Mouse (Mus musculus) urinary bladder, postnatal 10 days (tissue): Measurements from ENCODE around the gene Gm42906.

Source experiments
- DNase-seq: peaks from one replicate; pipeline ENCODE4 v3.0.0; 2022; ENCODE audit warnings: low spot score

Gm42906 gene

GRCm38 (mm10) chr5:151296244-151296643, 131.7 kb downstream of the Gm42906 start:
- DNase-seq: no peak

DNA sequence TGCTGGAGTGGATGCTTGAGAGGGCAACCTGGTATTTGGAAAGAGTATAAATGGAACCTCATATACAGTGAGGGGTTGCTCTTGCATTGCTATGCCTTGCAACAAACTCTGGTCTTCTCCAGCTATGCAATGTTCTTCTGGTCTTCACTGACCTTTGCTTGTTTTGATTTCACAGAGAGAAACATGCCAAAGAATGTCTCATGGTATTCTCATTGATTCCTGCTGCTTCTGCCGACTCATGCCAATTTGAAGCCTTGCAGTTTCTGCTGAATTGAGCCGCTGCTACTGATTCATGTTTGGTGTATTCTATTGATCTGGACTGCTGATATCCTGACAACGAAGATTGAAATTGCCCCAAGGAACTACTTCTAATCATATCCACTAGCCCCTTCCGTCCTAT, 134.4 kb downstream of the Gm42906 start:
- no peak for DNase-seq

DNA sequence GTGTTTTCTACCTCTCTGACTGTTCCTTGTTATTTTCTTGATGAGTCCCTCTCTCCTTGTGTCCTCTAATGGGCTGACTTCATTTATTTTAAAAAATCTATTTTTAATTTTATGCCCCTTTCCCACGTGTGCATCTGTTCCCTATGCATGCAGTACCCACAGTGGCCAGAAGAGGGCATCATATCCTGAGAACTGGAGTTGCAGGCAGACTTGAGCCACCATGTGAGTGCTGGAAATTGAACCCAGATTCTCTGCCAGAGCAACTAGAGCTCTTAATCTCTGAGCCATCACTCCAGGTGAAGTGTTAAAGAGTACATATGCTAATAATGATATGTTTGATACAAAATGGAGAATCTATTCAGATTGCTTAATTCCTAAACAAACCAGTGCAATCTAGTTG, 135.7 kb downstream of the Gm42906 start:
- no peak for DNase-seq

GRCm38 (mm10) chr5:151286331-151286730, 141.6 kb downstream of the Gm42906 start:
- DNase-seq: no peak

- no peak for DNase-seq
Observed at GRCm38 (mm10) chr5:151279531-151279930, 148.4 kb downstream of the Gm42906 start.

- no peak for DNase-seq
Observed at GRCm38 (mm10) chr5:151277927-151278326, 150.0 kb downstream of the Gm42906 start.

DNA sequence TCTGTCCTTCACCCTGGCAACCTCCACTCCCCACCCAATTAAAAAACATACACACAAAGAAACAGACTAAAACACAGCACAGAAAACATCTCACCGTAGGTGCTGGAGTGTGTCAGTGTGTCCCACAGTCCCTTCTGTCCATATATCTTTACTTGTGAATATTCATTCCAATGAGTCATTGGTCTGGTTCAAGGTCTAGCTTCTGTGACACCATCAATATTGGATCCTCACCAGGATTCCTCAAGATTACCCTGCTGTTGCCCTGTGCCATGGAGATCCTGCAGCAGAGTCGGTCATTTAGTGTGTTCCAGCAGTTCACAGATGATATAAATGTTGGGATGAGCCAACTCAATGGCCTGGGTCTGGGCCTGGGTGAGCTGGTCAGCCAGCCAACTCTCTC, 152.0 kb downstream of the Gm42906 start:
- no peak for DNase-seq

DNA sequence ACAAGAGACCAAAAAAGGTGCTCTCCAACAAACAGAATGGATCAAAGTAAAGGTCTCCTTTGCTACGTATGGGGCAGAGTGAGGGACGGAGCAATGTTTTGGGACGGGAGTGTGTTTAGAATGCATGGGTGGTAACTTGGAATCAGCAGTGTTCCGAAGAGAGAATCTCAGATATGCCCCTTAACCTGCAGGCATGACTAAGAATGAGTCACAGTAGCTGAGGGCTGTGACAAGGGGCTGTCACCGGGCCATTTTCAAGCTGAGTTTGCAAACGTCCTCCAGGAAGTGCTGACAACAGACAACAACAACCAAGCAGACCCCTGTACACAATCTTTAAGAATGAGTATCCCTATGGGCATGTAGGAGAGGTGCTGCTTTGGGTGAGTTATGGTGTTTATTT, 153.7 kb downstream of the Gm42906 start:
- no peak for DNase-seq

DNA sequence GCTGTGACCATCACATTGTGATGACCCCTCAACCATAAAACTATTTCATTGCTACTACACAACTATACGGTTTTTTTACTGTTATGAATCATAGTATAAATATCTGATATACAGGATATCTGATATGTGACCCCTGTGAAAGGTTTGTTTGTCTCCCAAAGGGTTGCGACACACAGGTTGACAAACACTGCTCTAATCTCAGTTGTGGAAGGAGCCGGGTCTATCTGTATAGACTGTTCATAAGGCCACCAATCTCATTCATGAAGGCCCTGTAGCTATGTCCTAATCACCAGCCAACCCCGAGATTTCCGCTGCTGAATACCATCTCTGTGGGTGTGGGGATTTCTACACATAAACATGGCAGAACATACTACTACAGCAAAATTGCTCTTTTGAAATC, 157.1 kb downstream of the Gm42906 start:
- no peak for DNase-seq

DNA sequence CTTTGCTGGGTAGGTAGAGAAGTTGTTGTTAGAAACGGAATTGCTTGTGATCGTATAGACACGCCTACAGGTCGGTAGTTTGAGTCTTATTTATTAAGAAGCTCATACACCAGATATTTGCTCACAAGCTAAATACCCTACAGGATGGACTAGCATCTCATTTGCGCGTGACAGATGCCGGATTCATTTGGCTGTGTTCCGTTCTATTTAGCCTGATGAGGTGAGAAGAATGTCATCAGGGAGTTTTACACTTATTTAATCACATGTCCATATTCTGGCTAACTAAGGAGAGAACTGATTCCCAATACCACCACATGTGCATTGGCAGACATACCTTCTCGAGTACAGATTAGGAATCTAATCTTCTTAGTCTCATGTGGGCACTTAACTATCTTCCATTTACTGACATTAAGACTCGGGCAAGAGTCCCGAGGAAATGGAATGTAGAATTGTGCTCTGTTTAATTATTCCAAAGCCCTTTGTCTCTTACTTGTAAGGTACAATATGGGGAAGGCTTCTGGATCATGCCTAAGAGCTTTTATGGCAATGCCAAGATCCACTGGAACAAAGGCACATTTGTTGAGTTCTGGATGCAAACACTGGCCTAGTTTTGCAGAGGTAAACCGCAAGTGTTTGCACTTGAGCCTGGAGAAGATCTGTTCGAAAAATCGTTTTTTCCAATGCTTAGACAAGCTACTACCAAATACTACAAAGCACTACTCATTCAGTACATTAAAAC, 160.9 kb downstream of the Gm42906 start:
- DNase-seq: no peak

DNA sequence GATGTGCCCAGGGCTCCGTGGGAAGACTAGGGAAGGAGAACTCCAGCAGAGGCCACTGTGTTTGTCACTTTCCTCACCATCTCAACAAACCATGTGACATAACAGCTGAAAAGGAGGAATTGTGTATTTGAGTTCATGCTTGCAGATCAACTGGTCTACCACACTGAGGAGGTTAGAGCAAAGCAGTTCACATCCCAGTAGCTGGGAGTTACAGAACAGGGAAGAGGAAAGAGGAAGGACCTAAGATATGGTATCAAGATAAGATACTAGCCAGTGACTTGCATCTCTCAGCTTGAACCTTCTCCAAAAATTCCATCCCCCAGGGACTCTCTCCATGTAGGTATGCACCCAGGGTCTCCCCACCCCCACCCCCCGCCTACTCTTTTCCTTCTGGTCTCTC, 166.4 kb downstream of the Gm42906 start:
- no peak for DNase-seq

DNA sequence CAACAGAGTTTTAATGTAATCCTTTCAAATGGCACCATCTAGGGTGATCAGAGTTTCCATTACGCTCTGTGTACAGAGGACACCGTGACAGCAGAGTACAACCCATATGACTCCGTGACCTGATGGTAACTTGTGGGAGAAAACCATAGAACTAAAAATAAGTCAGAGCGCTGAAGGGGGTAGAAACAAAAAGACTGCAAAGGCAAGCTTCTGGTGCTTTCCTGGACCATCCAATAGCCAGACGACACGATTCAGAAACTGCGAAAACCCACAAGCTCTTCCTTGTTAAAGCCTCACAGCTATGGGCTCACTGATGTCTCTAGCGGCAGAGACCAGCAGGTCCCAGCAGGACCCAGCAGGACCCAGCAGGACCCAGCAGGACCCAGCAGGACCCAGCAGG, 175.8 kb downstream of the Gm42906 start:
- no peak for DNase-seq

DNA sequence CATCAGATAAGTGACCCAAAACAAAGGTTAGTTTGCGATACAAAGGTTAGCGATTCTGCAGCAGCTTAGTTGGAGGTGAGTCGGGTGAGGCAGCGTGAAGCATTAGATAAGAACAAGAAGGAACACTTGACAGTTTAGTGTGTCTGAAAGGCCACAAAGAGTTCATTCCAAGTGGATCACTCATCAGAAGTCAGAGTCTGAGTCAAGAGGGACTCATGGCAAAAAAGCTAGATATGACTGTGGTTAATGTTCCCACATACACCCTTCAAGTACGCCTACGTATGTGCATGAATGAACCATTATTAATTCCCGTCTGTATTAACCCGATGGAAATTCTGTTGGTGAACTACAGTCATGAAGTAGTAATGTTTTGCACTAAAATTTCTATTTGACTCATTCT, 176.3 kb downstream of the Gm42906 start:
- DNase-seq: no peak

GRCm38 (mm10) chr5:151248671-151249620, 179.0 kb downstream of the Gm42906 start:
- no peak for DNase-seq

- DNase-seq: no peak
Observed at GRCm38 (mm10) chr5:151248084-151248483, 179.9 kb downstream of the Gm42906 start.

DNA sequence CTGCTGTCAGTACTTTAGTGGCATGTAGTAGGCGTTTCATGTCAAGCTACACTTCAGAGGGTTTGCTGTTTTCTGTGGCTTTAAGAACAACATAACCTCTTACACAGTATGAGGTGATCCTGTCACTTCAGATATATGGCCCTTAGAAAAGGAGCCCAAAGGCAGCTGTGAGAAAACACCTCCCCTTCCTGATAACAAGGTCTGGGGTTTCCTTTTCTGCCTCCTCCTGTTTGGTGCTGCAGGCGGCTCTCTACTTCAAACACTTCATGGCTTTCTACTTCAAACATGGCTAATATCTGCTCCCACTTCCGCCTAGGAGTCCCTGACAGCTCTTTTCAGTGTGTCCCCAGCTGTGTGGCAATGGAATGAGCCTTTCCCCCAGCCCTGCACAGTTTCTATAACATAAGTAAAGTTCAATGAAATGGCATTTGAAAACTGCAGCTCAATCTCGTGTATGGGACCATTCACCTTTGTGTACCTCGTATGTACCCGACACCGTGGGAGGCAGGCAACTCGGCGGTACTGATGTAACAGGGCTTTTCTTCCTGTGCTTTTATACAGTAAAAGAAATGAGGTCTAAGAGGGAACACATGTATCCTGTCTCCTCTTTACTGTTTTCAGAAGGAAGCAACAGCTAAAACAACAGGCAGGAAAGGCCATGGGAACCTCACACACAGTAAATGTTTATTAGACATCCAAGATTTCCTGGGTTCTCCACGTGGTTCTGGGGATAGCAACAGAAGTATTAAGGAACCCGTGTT, 180.7 kb downstream of the Gm42906 start:
- DNase-seq: no peak

DNA sequence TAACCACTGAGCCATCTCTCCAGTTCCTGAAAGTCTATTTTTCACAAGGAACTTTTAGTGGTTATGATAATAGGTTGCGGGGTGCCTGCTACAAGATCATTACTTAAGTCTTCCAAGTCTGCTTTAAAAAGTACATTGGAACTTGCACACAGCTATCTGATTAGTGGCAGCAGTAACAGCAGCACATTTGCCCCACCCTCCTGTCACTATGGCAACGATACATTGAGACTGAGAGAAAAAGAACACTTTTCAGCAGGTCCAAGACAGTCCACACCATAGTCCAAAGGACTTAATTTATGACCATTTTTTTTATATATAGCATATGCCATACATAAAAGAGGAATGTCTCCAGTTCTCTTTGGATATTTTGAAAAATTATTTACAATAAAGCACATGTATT, 181.7 kb downstream of the Gm42906 start:
- no peak for DNase-seq

GRCm38 (mm10) chr5:151245571-151245970, 182.4 kb downstream of the Gm42906 start:
- no peak for DNase-seq

GRCm38 (mm10) chr5:151238730-151239129, 189.2 kb downstream of the Gm42906 start:
- no peak for DNase-seq

- no peak for DNase-seq
Observed at GRCm38 (mm10) chr5:151236411-151236810, 191.6 kb downstream of the Gm42906 start.

DNA sequence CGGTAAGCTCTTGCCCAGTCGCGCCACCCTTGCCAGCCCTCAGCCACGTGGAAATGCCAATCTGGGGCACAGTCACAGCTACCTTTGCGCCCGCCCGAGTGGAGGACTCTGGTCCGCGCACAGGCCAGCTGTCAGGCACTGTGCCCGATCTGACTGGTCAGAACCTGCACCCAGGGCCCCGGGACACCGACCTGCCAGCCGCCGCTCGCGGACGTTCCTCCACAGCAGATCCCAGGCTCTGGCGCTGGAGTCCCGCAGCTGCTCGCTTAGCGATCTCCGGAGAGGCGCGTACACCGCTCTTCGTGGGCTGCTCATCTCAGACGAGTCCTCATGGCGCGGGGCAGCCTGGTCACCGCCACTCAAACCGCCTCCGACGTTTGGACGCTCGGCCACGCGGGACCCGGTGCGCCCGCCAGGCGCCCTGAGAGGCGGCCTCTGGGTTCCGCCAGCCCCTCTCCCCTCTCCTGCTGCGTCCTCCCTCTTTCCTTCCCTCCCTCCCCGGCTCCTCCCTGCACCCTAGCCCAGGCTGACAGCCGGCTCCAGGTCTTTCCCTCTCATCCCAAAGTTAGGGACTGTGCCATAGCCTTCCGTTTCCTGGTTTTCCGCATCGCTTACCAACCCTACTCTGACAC, 194.4 kb downstream of the Gm42906 start, which contains the start of gene Stard13:
TSS of gene Stard13 (minus strand) at position 437 of the 632 bp plus-strand sequence.
- DNase-seq: no peak
